Mouse (Mus musculus): Measurements from ENCODE around the gene Tas1r2.

Gene Tas1r2

GRCm38 (mm10) chr4:139639801-139640200 lies 13.5 kb upstream of the Tas1r2 start:
- no peak for DNase-seq (ENCODE audit: low spot score)

GRCm38 (mm10) chr4:139640333-139640732 lies 13.0 kb upstream of the Tas1r2 start:
- DNase-seq (ENCODE audit: low spot score), result no peak

- DNase-seq (ENCODE audit: low spot score), result no peak
Measured at GRCm38 (mm10) chr4:139640775-139641174, 12.6 kb upstream of the Tas1r2 start.

- no peak for DNase-seq (ENCODE audit: low spot score)
Measured at GRCm38 (mm10) chr4:139641829-139642425, 11.4 kb upstream of the Tas1r2 start.

- peak; percentile 61 for DNase-seq (ENCODE audit: low spot score)
Measured at GRCm38 (mm10) chr4:139643972-139644371, 9.4 kb upstream of the Tas1r2 start.

GRCm38 (mm10) chr4:139646916-139647315 lies 6.4 kb upstream of the Tas1r2 start:
- DNase-seq (ENCODE audit: low spot score), result no peak

- DNase-seq (ENCODE audit: low spot score), result no peak
Measured at GRCm38 (mm10) chr4:139650086-139650743, 3.1 kb upstream of the Tas1r2 start.

GRCm38 (mm10) chr4:139650907-139651306 lies 2.4 kb upstream of the Tas1r2 start:
- no peak for DNase-seq (ENCODE audit: low spot score)

GRCm38 (mm10) chr4:139661897-139662296 lies 8.6 kb downstream of the Tas1r2 start:
- DNase-seq (ENCODE audit: low spot score), result no peak

GRCm38 (mm10) chr4:139667632-139668031 lies 14.3 kb downstream of the Tas1r2 start:
- no peak for DNase-seq (ENCODE audit: low spot score)

- no peak for DNase-seq (ENCODE audit: low spot score)
Measured at GRCm38 (mm10) chr4:139669847-139670246, 16.5 kb downstream of the Tas1r2 start.

GRCm38 (mm10) chr4:139675696-139676095 lies 22.4 kb downstream of the Tas1r2 start:
- no peak for DNase-seq (ENCODE audit: low spot score)

- no peak for DNase-seq (ENCODE audit: low spot score)
Measured at GRCm38 (mm10) chr4:139683728-139684638, 30.6 kb downstream of the Tas1r2 start.

GRCm38 (mm10) chr4:139684639-139685017 lies 31.3 kb downstream of the Tas1r2 start:
- DNase-seq (ENCODE audit: low spot score), result peak; percentile 19

GRCm38 (mm10) chr4:139688058-139688457 lies 34.7 kb downstream of the Tas1r2 start:
- no peak for DNase-seq (ENCODE audit: low spot score)

GRCm38 (mm10) chr4:139689627-139690269 lies 36.4 kb downstream of the Tas1r2 start:
- no peak for DNase-seq (ENCODE audit: low spot score)

GRCm38 (mm10) chr4:139693315-139693714 lies 40.0 kb downstream of the Tas1r2 start:
- DNase-seq (ENCODE audit: low spot score), result no peak

GRCm38 (mm10) chr4:139697755-139698154 lies 44.4 kb downstream of the Tas1r2 start:
- DNase-seq (ENCODE audit: low spot score), result no peak

GRCm38 (mm10) chr4:139698602-139699001 lies 45.3 kb downstream of the Tas1r2 start:
- DNase-seq (ENCODE audit: low spot score), result no peak

- DNase-seq (ENCODE audit: low spot score), result no peak
Measured at GRCm38 (mm10) chr4:139702914-139703313, 49.6 kb downstream of the Tas1r2 start.

- DNase-seq (ENCODE audit: low spot score), result no peak
Measured at GRCm38 (mm10) chr4:139703468-139703867, 50.1 kb downstream of the Tas1r2 start.

GRCm38 (mm10) chr4:139705986-139706385 lies 52.6 kb downstream of the Tas1r2 start:
- no peak for DNase-seq (ENCODE audit: low spot score)

Measured in ovary, postnatal 10 days (tissue).